Mouse (Mus musculus) kidney, postnatal 25 days (tissue): ENCODE measurements around the gene Mroh2a.
A peak's percentile ranks its signal among the peaks of the same experiment; 100 is the strongest.

Source experiments
- DNase-seq, 2 experiments: peaks; one replicate each; pipeline ENCODE4 v3.0.0; 2021; ENCODE audit warnings: mixed read lengths in 2 of 2

Gene Mroh2a

DNA sequence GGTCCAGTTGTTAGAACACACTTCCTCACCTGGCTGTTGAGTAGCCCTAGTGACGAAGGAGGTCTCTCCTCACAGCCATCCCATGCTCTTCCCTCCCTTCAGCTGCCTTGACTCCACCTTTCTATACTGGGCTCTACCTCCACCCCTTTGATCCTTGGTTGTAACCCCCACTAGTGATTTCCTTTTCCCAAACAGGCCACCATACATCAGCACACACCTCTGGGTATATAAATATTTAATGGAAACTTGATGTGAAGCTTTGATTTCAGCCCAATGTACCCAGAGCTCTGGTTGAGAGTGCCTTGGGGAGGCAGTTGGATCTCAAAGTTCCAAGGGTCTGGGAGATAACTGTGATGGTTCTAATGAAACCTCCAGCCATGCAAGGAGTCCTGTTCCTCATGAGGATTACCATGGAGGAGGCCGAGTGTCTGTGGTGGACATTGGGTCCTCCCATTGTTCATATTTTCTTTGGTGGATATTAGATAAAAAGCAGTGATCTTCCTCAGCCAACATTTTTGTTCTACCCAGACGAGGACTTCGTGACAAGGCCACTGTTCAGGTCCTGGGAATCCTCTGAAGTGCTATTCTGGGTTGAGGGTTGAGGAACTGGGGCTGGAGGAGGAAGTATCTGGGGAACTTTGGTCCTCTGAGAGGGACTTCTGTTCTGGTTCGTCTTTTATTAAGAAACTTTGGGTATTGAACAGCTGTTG is at the start of gene Mroh2a:
Gene Mroh2a (plus strand): TSS at position 317 of the 710 bp plus-strand sequence.
- DNase-seq, result peak in 1 of 2 experiments; percentile 39

DNA sequence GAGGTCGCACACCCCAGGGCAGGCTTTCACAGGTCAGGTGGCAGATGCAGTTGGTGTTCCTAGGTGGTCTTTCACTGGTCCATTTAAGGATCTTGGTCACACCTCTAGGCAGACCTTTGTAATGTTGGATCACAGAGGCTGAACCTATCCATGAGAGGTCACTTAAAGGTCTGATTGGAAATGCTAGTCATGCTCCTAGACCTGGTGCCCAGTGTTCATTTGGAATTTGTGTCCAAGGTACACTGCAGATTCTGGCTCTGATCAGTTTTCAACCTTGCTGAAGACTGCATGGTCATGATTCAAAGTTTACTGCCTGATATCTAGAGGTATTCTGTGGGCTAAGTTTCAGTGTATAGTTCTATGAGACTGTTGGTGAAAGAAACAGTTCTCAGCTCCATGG is 47.1 kb upstream of the Mroh2a start:
- DNase-seq, result no peak

- no peak for DNase-seq
Measured at GRCm38 (mm10) chr1:88186325-88186935, 40.4 kb upstream of the Mroh2a start.

DNA sequence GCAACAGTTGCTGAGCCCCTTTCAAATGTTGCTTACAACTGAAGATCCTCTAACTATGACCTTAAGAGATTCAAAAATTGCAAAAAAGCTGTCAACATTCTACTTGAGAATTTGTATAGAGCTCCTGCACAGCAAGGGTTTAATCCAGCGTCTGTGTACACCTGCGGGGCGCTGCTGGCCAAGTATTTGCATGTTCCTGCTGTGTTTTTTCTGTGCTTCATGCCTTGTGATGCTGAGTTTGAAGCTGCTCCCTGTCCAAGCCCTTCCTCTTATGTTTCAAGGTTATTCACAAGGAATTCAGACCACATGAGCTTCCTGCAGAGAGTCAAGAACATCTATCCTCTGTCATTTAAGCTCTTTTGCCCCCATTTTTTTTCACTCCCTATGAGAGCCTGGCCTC is 34.6 kb upstream of the Mroh2a start:
- no peak for DNase-seq

- DNase-seq, result peak; percentile 80 to 84
Measured at GRCm38 (mm10) chr1:88195687-88196086, 31.1 kb upstream of the Mroh2a start.

- DNase-seq, result no peak
Measured at GRCm38 (mm10) chr1:88197443-88197842, 29.3 kb upstream of the Mroh2a start.

GRCm38 (mm10) chr1:88199996-88200395 is 26.8 kb upstream of the Mroh2a start:
- peak in 1 of 2 experiments; percentile 48 for DNase-seq

- DNase-seq, result peak; percentile 48 to 88
Measured at GRCm38 (mm10) chr1:88200456-88200855, 26.3 kb upstream of the Mroh2a start, which contains the start of gene Ugt1a2. Ugt1a2 (plus strand) TSS chr1:88200601.

DNA sequence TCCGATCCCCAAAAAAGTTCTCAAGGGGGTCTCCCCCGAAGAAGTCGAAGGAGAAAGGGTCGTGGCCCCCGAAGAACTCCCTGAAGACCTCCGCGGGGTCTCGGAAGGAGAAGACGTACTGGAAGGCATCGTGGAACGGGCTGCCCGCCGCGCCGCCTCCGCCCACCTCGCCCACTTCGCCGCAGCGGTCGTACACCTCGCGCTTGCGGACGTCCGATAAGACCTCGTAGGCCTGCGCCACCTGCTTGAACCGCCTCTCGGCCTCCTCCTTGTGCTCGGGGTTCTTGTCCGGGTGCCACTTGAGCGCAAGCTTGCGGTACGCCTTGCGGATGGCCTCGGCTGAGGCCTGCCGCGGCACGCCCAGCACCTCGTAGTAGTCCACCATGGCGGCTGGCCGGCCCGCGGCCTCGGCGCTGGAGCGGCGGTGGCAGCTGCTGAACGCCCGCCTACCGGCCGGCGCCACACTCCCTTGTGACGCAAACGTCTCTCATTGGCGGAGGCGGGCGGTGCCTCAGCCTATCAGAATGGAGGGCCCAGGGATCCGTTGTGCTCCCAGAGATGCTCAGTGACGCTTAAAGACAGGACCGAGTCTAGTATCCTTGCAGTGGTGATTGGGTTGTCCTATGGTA is 21.4 kb upstream of the Mroh2a start, which contains the start of gene Dnajb3:
Gene Dnajb3 (minus strand): TSS at position 489 of the 629 bp plus-strand sequence.
- DNase-seq, result peak; percentile 75 to 90

GRCm38 (mm10) chr1:88206843-88207479 is 19.8 kb upstream of the Mroh2a start:
- DNase-seq, result no peak

DNA sequence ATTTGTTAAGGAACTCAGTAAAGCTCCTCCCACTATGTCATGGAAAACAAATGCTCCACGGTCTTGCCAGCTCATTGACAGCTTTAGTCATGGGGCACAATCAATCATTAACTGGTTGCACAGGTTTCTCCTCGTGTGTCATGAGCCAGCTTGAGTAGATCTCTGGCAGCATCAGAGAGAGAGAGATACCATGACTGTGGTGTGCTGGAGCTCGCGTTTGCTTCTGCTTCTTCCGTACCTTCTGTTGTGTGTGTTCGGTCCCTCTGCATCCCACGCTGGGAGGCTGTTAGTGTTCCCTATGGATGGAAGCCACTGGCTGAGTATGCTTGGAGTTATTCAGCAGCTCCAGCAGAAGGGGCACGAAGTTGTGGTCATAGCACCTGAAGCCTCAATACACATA is 15.0 kb upstream of the Mroh2a start, which contains the start of gene Ugt1a1:
Gene Ugt1a1 (plus strand): TSS at position 148 of the 400 bp plus-strand sequence.
- DNase-seq, result peak; percentile 43 to 64

- DNase-seq, result peak; percentile 24 to 39
Measured at GRCm38 (mm10) chr1:88212341-88213045, 14.3 kb upstream of the Mroh2a start.

GRCm38 (mm10) chr1:88213061-88213460 is 13.7 kb upstream of the Mroh2a start:
- DNase-seq, result no peak

DNA sequence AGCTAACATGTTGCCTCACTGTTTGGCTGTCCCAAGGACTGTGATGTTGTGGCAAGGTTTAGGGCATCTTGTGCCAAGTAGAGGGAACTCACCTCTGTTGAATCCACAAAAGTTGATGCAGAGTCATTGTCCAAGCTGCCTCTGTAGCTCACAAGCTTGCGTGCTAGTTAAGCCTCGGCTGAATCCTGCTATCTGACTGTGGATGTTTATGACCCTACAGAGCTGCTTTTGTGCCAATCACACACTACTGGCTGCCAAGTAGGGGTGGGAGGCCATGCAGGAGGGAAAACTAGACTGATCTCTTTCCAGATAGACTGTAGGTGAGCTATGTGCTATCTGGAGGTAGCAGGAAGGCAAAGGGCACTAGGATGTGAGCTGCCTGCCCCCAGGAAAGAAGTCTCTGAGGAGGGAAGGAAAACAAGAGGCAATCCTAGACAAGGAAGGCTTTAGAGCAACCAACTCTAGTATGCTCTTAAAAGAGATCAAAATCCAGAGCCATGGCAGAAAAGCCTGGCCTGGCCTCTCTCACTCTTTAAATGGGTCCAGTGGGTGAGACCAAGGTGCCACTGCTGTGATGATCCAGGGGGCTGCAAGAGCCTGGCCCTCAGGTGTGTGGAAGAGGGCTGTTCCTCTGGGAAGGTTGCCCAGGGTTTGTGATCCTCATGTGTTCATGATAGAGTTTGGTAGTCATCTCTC is 12.9 kb upstream of the Mroh2a start:
- peak; percentile 13 to 47 for DNase-seq

GRCm38 (mm10) chr1:88214462-88214952 is 12.3 kb upstream of the Mroh2a start:
- DNase-seq, result no peak

DNA sequence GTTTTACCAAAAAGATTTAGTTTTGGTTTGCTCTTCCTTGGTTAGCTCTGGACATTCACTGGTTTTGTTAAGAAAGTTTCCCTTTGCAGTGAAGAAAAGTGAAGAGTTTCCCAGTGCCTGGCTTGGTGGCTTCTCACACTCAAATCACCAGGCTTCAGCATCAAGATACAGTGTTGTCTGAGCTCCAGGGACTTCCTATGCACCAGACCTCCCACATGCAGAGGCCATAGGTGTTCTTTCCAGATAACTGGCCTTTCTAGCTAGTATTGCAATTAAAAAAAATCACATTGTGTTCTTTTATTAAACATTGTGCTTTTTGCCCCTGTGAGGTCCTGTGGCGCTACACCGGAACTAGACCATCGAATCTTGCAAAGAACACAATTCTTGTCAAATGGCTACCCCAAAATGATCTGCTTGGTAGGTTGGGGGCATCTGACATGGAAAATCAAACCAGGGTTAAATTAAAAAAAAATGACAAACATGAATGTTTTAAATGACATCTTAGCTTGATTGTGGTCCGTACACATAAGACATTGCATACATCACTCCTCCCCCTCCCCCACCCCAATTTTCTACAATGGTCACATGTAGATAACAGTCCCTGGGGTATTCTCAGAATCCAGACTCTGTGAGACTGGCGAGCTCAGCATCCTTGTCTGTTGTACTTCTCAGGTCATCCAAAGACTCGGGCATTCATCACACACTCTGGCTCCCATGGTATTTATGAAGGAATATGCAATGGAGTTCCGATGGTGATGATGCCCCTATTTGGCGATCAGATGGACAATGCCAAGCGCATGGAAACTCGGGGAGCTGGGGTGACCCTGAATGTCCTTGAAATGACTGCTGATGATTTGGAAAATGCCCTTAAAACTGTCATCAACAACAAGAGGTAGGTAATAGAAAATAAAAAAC is 11.1 kb upstream of the Mroh2a start:
- DNase-seq, result peak; percentile 3 to 33

DNA sequence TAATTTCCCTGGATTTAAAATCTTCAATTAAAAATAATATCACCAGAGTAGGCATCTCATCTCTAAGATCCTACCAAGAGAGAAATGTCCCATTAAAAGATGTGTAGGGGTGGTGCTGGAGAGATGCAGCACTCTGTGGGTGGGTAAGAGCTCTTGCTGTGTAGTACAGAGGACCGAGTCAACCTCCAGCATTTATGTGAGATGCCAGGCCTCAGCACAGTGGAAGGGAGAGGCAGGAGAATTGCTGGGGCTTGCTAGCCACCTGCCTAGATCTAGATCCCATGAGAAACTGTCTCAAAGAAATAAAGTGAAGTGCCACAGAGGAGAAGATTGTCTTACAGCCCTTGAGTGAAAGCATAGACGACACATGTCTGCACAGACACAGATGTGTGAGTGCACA is 10.2 kb upstream of the Mroh2a start:
- DNase-seq, result peak in 1 of 2 experiments; percentile 38

GRCm38 (mm10) chr1:88217144-88217543 is 9.6 kb upstream of the Mroh2a start:
- peak; percentile 19 to 39 for DNase-seq

DNA sequence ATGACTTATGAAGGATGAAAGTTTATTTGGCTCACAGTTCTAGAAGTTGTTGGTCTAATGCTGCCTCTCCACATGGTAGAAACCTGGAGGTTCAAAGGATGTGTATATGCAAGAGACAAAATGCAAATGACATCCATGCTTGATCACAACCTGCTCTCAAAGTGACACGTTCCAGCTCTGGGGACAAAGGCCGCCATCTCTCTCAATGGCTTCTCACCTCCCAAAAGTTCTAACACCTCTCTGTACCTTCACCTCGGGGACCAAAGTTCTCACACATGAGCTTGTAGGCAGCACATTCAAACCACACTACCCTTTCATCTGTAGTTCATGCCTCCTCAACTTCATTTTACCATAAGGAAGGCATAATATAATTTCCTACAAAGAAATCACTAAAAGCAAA is 9.2 kb upstream of the Mroh2a start:
- DNase-seq, result peak in 1 of 2 experiments; percentile 36

DNA sequence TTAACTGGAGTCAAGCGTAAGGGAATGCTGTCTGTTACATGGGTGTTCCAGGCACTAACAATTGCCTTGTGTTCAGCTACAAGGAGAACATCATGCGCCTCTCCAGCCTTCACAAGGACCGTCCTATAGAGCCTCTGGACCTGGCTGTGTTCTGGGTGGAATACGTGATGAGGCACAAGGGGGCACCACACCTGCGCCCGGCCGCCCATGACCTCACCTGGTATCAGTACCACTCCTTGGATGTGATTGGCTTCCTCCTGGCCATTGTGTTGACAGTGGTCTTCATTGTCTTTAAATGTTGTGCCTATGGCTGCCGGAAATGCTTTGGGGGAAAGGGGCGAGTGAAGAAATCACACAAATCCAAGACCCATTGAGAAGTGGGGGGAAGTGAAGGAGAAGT is 8.7 kb upstream of the Mroh2a start:
- DNase-seq, result peak; percentile 22 to 50
